Mouse (Mus musculus) layer of hippocampus, postnatal 36 days (tissue): ENCODE results near the gene Rasa1. TPM values are rescaled to one million over a fixed set of nuclear protein-coding genes. Genes with fewer than 3 reads are reported as not detected.

ENCODE experiments used
- DNase-seq, 2 experiments: peaks; one replicate each; pipeline ENCODE4 v3.0.0; 2022
- total RNA-seq, 2 experiments: library from RNA; stranded (reverse); gene quantifications; 2 replicates each; pipeline ENCODE4 v1.2.3; 2021

Gene Rasa1
- 10 to 100 TPM; 64.1 to 67.0 TPM for total RNA-seq

DNA sequence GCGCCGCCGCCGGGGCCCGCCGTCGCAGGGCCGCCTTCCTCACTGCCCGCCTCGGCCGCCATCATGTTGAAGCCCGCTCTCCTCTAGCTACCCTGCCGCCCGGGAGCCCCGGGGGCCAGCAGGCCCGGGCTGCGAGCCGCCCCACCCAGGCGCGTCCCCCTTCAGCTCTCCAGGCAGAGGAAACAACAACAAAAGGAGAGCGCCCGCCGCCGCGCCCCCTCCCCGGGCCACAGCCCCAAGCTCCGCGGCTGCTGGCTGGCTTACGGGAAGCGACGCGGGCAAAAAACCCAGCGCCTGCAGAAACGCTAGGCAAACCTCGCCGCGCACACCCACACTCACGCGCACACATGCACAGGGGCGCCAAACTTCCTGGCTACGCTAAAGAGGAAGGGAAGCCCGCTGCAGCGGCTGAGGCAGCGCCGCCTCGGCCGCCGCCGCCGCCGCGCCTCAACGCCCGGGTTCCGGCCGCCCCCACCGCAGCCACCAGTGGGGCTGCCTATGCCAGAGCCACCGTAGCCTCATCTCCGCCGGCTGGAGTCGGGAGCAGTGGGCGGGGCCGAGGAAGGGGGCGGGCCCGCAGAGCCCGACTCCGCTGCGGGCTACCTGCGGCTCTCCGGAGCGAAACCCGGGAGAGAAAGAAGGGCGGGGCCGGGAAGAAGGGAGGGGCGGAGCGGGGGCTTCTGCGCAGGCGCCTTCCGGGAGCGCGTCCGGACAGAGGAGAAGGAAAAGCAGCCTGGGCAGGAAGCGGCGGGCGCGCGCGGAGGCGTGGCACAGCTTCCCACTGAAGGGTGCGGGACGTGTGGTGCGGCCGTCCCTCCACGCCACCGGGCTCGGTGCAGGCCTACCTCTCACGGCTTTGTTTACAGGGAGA, at the start of gene Rasa1:
Rasa1 (minus strand) TSS at position 288 of the 871 bp plus-strand sequence.
- DNase-seq: peak; percentile 91

DNA sequence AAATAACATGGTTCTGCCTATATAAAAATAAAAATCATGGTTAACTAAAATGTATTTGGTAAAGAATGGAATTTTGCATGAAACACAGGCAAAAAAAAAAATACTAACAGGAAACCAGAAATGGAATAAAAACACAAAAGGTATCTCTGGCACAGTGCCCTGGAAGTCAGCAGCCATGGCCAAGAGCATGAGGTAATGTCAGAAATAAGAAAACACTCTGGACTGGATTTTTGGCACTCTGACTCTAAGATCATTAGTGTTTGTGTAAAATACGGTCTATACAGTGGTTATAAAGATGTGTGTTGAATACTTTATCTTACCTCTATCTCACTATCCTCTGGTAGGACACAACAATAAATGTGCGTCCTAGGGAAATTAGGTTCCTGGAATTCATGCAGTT, 22.6 kb upstream of the Rasa1 start:
- DNase-seq: no peak

- DNase-seq: peak in 1 of 2 experiments; percentile 9
Observed at GRCm38 (mm10) chr13:85310968-85311367, 22.0 kb upstream of the Rasa1 start.

DNA sequence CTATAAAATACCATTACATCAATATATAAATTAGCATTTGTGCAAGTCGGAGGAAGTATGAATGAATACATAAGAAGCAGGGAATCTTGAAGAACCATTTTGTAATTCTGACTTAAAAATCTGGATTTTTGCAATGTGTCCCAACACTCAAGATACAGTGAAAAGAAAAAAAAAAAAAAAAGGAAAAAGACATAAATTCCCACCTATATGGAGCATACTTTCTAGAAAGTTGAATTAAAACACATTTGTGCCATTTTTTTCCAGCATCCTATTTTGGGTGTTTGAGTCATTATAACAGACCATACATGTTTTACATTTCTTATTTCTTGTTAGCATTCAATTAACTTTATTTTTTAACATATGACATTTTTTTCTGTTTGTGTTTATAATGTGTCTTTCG, 21.6 kb upstream of the Rasa1 start:
- no peak for DNase-seq

- no peak for DNase-seq
Observed at GRCm38 (mm10) chr13:85306039-85306438, 17.1 kb upstream of the Rasa1 start.

- DNase-seq: no peak
Observed at GRCm38 (mm10) chr13:85290651-85291050, 1.7 kb upstream of the Rasa1 start.

DNA sequence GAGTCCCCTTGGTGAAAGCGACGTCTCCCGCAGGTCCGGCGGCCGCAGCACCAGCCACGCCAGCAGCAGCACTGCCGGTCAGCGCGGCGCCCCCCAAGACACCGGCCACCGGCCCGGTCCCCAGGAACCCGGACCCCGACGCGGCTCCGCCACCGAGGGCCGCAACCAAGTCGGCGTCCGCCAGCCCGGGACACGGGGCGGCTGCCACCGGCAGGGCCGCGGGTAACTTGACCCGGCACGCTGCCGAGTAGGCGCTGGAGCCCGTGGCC, 422 bp downstream of the Rasa1 start:
- DNase-seq: no peak

- DNase-seq: peak in 1 of 2 experiments; percentile 29
Observed at GRCm38 (mm10) chr13:85287876-85288573, 905 bp downstream of the Rasa1 start.

GRCm38 (mm10) chr13:85282626-85283025, 6.3 kb downstream of the Rasa1 start:
- no peak for DNase-seq

DNA sequence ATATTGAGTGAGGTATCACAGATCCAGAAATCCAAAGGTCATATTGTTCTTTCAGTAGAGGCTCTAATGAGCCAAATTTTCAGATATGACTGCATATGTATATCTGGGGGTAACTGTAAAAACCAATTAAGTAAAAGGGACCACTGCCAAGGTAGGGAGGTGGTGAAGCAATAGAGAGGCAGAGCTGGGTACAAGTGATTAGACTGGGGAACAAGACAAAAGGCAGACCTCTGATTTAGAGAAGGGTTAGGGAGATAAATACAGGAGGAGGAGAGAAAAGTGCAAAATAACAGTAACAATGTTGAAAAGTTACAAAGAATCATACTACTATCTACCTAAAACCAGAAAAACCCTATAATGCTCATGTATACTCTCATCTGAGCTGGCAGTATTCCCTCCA, 10.0 kb downstream of the Rasa1 start:
- DNase-seq: no peak

GRCm38 (mm10) chr13:85274572-85274971, 14.4 kb downstream of the Rasa1 start:
- DNase-seq: no peak

- no peak for DNase-seq
Observed at GRCm38 (mm10) chr13:85273788-85274187, 15.1 kb downstream of the Rasa1 start.

- DNase-seq: no peak
Observed at GRCm38 (mm10) chr13:85238760-85239159, 50.2 kb downstream of the Rasa1 start.

DNA sequence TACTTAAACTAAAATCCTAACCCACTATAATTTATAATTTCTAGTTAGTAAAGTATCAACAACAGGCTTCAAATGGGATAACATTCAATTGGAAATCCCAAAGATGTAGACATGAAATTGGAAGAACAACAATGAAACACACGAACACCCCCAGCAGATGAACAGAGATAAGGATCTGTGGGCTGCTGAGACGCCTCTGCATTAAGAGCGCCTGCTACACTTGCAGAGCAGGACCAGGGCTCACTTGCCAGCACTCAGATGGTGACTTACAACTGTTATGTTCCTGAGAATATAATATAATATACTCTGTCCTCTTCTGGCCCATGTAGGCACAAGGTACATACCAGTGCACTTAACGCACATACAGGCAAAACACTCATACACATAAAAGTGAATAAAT, 70.3 kb downstream of the Rasa1 start:
- DNase-seq: no peak

DNA sequence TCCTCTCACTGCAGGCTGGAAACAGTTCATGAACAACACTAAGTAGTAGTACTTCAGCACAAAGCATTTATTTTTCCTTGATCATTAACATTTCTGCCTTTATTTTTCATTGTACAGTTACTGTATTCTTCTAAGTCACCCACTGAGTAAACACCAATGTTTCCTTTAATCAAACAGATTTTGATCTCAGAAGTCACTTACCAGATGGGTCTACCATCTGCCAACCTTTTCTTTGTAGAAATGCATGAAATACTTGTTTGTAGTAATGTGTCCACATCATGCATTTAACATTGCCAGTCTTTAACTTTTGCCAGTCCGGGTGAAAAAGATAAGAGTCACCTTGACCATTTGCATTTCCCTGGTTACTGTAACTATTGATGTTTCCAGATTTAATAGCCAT, 78.6 kb downstream of the Rasa1 start:
- DNase-seq: no peak

DNA sequence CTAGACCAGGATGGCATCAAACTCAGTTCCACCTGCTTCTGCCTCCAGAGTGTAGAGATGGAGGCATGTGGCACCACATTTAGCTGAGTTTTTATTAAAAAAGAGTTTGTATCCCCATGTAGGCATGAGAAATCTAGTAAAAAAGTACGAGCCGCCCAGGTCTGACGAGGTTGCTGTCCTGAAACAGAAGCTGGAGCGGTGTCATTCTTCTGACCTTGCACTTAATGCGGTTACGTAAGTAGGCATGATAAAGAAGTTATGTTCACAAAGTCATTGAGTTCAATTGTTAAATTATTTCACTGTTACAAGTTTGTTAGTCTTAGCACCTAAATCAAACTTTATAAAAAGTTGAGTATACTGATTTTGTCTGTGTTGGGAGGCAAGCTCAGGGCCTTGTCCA, 80.3 kb downstream of the Rasa1 start:
- no peak for DNase-seq

DNA sequence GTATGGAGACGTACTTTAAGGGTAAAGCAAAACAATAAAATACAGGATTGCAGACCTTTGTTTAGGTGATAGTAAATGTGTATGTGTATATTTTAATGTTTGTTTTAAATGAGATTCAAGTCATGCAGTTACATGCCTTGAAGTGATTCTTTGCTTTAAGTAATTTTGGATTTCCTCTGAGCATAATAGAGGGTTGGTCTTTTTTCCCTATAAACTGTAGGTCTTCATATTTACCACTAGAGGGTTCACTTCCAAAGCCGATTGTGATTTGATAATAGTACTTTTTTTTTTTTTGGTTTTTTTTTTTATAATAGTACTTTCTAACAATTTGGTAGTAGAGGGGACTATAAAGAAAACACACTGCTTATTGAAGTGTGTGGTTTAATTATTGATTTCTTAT, 81.4 kb downstream of the Rasa1 start:
- no peak for DNase-seq

- no peak for DNase-seq
Observed at GRCm38 (mm10) chr13:85191253-85191652, 97.7 kb downstream of the Rasa1 start.

- no peak for DNase-seq
Observed at GRCm38 (mm10) chr13:85189644-85190121, 99.2 kb downstream of the Rasa1 start.

DNA sequence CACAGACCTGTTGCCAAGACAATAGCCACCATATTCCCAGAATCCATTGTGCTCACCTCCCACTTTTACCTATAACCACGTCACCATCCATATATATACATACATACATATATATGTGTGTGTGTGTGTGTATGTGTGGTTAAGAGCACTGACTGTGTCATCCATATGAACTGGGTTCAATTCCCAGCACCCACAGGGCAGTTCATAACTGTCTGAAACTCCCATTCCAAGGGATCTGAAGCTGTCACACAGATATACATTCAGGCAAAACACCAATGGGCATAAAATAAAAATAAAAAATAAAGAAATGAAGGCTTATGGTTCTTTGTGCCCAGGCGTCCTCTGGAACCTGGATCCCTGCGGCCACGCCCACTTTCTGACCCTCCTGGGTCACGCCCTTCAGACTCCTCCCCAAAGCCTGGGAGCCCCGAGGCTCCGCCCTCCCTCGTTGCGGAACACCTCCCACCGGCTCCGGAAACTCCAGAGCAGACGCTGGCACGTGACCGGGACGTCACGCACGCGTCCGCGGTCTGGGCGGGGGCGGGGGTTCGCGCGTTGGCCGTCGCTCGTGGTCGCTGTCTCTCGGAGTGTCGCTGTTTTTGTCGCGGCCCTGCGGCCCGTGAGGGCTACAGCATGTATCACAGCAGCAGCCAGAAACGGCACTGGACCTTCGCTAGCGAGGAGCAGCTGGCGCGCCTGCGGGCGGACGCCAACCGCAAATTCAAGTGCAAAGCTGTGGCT, 99.9 kb downstream of the Rasa1 start, which contains the start of gene Ccnh:
Ccnh (plus strand) TSS at position 506 of the 741 bp plus-strand sequence.
- peak; percentile 90 to 93 for DNase-seq
